In genomic region chr14:29937466-29937865, GRCm38 (mm10) we compare ENCODE assay signal across 11 mouse cellular contexts. TPM values are rescaled to one million over a fixed set of nuclear protein-coding genes. Genes with fewer than 3 reads are reported as not detected.
DNase-seq lines count a peak whose midpoint lies in the region; ATAC-seq and TF ChIP-seq lines count a peak whose summit lies in the region.
"Had no signal": no experiment of that assay in that cellular context is flagged by ENCODE, and none has a peak within 500 bp of the region (broad histone marks: within the 10 kb centered on the region; RNA-seq: fewer than 3 reads in every experiment).

No protein-coding gene starts in this region.

- no peaks in the 10 kb centered on the region for H3K36me3 ChIP-seq in embryonic facial prominence, embryonic 13.5 days
- H3K36me3 ChIP-seq in midbrain, embryonic 16.5 days (ENCODE audit: control insufficient read depth, insufficient read depth, low read length), result no peaks in the 10 kb centered on the region
- H3K36me3 ChIP-seq: liver, embryonic 12.5 days; neural tube, embryonic 12.5 days had no signal

- intact Hi-C loops in left cerebral cortex, adult 2 months (cut with DNase I), result loop anchor here (2.0 to 5.0 kb wide), 5 partner anchors 55 to 215 kb away; no protein-coding TSS in a partner anchor
- intact Hi-C loops in left cerebral cortex, postnatal 4 days (cut with DNase I), result loop anchor here (5.0 to 10.0 kb wide), 2 partner anchors 215 to 493 kb away; partner anchors contain the start of gene Cacna2d3

- peak; percentile 34 to 79 for DNase-seq in frontal cortex, adult 2 months (ENCODE audit: extremely low spot score in 1 of 2, low spot score in 1 of 2)
- DNase-seq in frontal cortex, postnatal 14 days (ENCODE audit: low spot score in 2 of 2), result no peak
- DNase-seq in left cerebral cortex, adult 2 months (ENCODE audit: extremely low spot score in 1 of 2, low spot score in 2 of 2), result no peak
- no peak for DNase-seq in left cerebral cortex, postnatal 4 days
- no peak for DNase-seq in thymus, postnatal 0 days (ENCODE audit: low spot score)
- DNase-seq: cerebellum, adult 2 months; thymus, adult 18-20 months had no signal

- no peaks in the 10 kb centered on the region for H3K9me3 ChIP-seq in embryonic facial prominence, embryonic 13.5 days
- no peaks in the 10 kb centered on the region for H3K9me3 ChIP-seq in midbrain, embryonic 16.5 days (replicated peaks; ENCODE audit: control insufficient read depth, low read length, poor library complexity, severe bottlenecking)
- H3K9me3 ChIP-seq: liver, embryonic 12.5 days; neural tube, embryonic 12.5 days had no signal

- TF ChIP-seq CTCF in left cerebral cortex, adult 2 months (IDR thresholded peaks at IDR 0.05), result peak; percentile 64

- peak overlapping the region; percentile 16; the same call in 1 of the 2 replicates for H3K27ac ChIP-seq in left cerebral cortex, adult 2 months
- no peak overlapping the region for H3K27ac ChIP-seq in embryonic facial prominence, embryonic 13.5 days
- H3K27ac ChIP-seq in midbrain, embryonic 16.5 days (ENCODE audit: low read length), result no peak overlapping the region
- H3K27ac ChIP-seq: liver, embryonic 12.5 days; neural tube, embryonic 12.5 days had no signal

- H3K4me3 ChIP-seq in left cerebral cortex, adult 2 months, result peak overlapping the region; percentile 21; the same call in 1 of the 2 replicates
- peak overlapping the region; percentile 4; the same call in 1 of the 2 replicates for H3K4me3 ChIP-seq in embryonic facial prominence, embryonic 13.5 days
- no peak overlapping the region for H3K4me3 ChIP-seq in midbrain, embryonic 16.5 days (ENCODE audit: low read depth, low read length)
- H3K4me3 ChIP-seq: liver, embryonic 12.5 days; neural tube, embryonic 12.5 days had no signal

- no peak overlapping the region for H3K9ac ChIP-seq in embryonic facial prominence, embryonic 13.5 days
- H3K9ac ChIP-seq in midbrain, embryonic 16.5 days (ENCODE audit: low read depth, low read length), result no peak overlapping the region
- H3K9ac ChIP-seq: liver, embryonic 12.5 days; neural tube, embryonic 12.5 days had no signal

- peaks cover 23% of the 10 kb centered on the region for H3K4me1 ChIP-seq in embryonic facial prominence, embryonic 13.5 days
- peaks cover 6% of the 10 kb centered on the region; the same call in 1 of the 2 replicates for H3K4me1 ChIP-seq in midbrain, embryonic 16.5 days (ENCODE audit: control insufficient read depth, insufficient read depth, low read length)

- H3K27me3 ChIP-seq in embryonic facial prominence, embryonic 13.5 days, result no peaks in the 10 kb centered on the region
- no peaks in the 10 kb centered on the region for H3K27me3 ChIP-seq in midbrain, embryonic 16.5 days (ENCODE audit: control insufficient read depth, insufficient read depth, low read depth, low read length)
- H3K27me3 ChIP-seq: neural tube, embryonic 12.5 days had no signal

- peak overlapping the region; percentile 22; the same call in 1 of the 2 replicates for H3K4me2 ChIP-seq in embryonic facial prominence, embryonic 13.5 days
- H3K4me2 ChIP-seq in midbrain, embryonic 16.5 days (ENCODE audit: low read length), result peak overlapping the region; percentile 33
- H3K4me2 ChIP-seq: liver, embryonic 12.5 days; neural tube, embryonic 12.5 days had no signal

- no peak for ATAC-seq in embryonic facial prominence, embryonic 13.5 days (ENCODE audit: insufficient number of reproducible peaks, insufficient read depth, low FRiP score, low TSS enrichment, low read depth)
- ATAC-seq in midbrain, embryonic 16.5 days, result peak; percentile 67
- ATAC-seq: liver, embryonic 12.5 days had no signal

- 65% methylated on average over 15 of the region's 15 CpGs for WGBS in embryonic facial prominence, embryonic 13.5 days
- 60% methylated on average over 15 of the region's 15 CpGs for WGBS in midbrain, embryonic 16.5 days

RNA-seq across cellular contexts. Expression of gene Selenok, which starts 30.6 kb away (rescaled TPM):
- polyA plus RNA-seq in frontal cortex, adult 2 months (2012; rRNA removed), result 211 and 231 TPM in 2 replicates
- 100 to 1,000 TPM; 125 to 148 TPM for total RNA-seq in left cerebral cortex, adult 2 months (2021)
- 100 to 1,000 TPM; 105 to 123 TPM for total RNA-seq in left cerebral cortex, postnatal 4 days (2021)
- polyA plus RNA-seq in embryonic facial prominence, embryonic 13.5 days (2015; fragmentation: Nextera tagmentation; extraction: Ambion mirVana), result 308 and 361 TPM in 2 replicates
- 410 and 411 TPM in 2 replicates for polyA plus RNA-seq in midbrain, embryonic 16.5 days (2015; fragmentation: Nextera tagmentation; extraction: Ambion mirVana)
- 345 and 371 TPM in 2 replicates for polyA plus RNA-seq in thymus, postnatal 0 days (2015; fragmentation: Nextera tagmentation; extraction: Ambion mirVana)

RNA-seq across cellular contexts. Expression of gene Actr8, which starts 40.7 kb away (rescaled TPM):
- polyA plus RNA-seq in frontal cortex, adult 2 months (2012; rRNA removed), result 63.4 and 71.3 TPM in 2 replicates
- 10 to 100 TPM; 86.9 to 91.1 TPM for total RNA-seq in left cerebral cortex, adult 2 months (2021)
- total RNA-seq in left cerebral cortex, postnatal 4 days (2021), result 10 to 100 TPM; 65.9 to 70.9 TPM
- 67.5 and 73.6 TPM in 2 replicates for polyA plus RNA-seq in embryonic facial prominence, embryonic 13.5 days (2015; fragmentation: Nextera tagmentation; extraction: Ambion mirVana)
- 74.0 and 80.7 TPM in 2 replicates for polyA plus RNA-seq in midbrain, embryonic 16.5 days (2015; fragmentation: Nextera tagmentation; extraction: Ambion mirVana)
- polyA plus RNA-seq in thymus, postnatal 0 days (2015; fragmentation: Nextera tagmentation; extraction: Ambion mirVana), result 53.9 and 58.7 TPM in 2 replicates

Comparison
In these comparisons a context has a peak if more than half of its experiments do, and no peak if none do; other contexts are left out.
1. DNase-seq: peak in frontal cortex, adult 2 months (2 of 2); none in frontal cortex, postnatal 14 days (0 of 2), left cerebral cortex, adult 2 months (0 of 2), left cerebral cortex, postnatal 4 days (single experiment) and thymus, postnatal 0 days (single experiment).